Mouse (Mus musculus) erythroblast, embryonic 14.5 days (primary cell): ENCODE measurements around the gene Mfrp. TPM values are rescaled to one million over a fixed set of nuclear protein-coding genes. Genes with fewer than 3 reads are reported as not detected.

ENCODE experiments used
- H3K27me3 ChIP-seq: 2 replicates; pipeline ENCODE4 v1.6.1; 2012; ENCODE audit warnings: inconsistent platforms; ENCODE audit not compliant: control insufficient read depth
- H3K36me3 ChIP-seq: 2 replicates; pipeline ENCODE4 v1.6.1; 2012; ENCODE audit warnings: mild to moderate bottlenecking, inconsistent platforms; ENCODE audit not compliant: control insufficient read depth
- H3K4me1 ChIP-seq: 2 replicates; pipeline ENCODE4 v1.6.1; 2012; ENCODE audit warnings: inconsistent platforms; ENCODE audit not compliant: control insufficient read depth
- H3K4me3 ChIP-seq: replicated peaks from 2 replicates; pipeline ENCODE3; 2012; ENCODE audit warnings: moderate library complexity, mild to moderate bottlenecking, inconsistent platforms
- H3K9me3 ChIP-seq: 2 replicates; pipeline ENCODE4 v1.6.1; 2012; ENCODE audit warnings: low read length, inconsistent platforms, mixed read lengths; ENCODE audit not compliant: control insufficient read depth
- GATA1 ChIP-seq: IDR thresholded peaks from 2 replicates; pipeline ENCODE4 v1.6.1; 2012; ENCODE audit warnings: low read length, inconsistent platforms, mixed read lengths
- TAL1 ChIP-seq: IDR thresholded peaks from 3 replicates; pipeline ENCODE4 v1.6.1; 2012; ENCODE audit warnings: low read length, inconsistent platforms, mixed read lengths
- polyA plus RNA-seq: library from polyadenylated mRNA; stranded (reverse); fragments of >175 nt; gene quantifications from 2 replicates; pipeline ENCODE4 v1.2.3, GENCODE M21; 2012

Gene Mfrp
- polyA plus RNA-seq, 1 experiment: not detected

GRCm38 (mm10) chr9:44076764-44077120 is 24.8 kb upstream of the Mfrp start:
- no peaks in the 10 kb centered on the region for H3K9me3 ChIP-seq
- H3K4me1 ChIP-seq: no peaks in the 10 kb centered on the region; the same call in 1 of the 2 replicates
- H3K36me3 ChIP-seq: no peaks in the 10 kb centered on the region
- TF ChIP-seq GATA1: no peak
- no peak for TF ChIP-seq TAL1
- peaks cover 14% of the 10 kb centered on the region for H3K27me3 ChIP-seq
- no peak overlapping the region for H3K4me3 ChIP-seq

GRCm38 (mm10) chr9:44077266-44077910 is 24.1 kb upstream of the Mfrp start:
- no peaks in the 10 kb centered on the region for H3K9me3 ChIP-seq
- peaks cover 17% of the 10 kb centered on the region for H3K27me3 ChIP-seq
- no peak overlapping the region for H3K4me3 ChIP-seq
- TF ChIP-seq GATA1 (no peak), TAL1 (no peak)
- no peaks in the 10 kb centered on the region; the same call in 1 of the 2 replicates for H3K4me1 ChIP-seq
- H3K36me3 ChIP-seq: no peaks in the 10 kb centered on the region

GRCm38 (mm10) chr9:44078136-44078797 is 23.3 kb upstream of the Mfrp start:
- H3K9me3 ChIP-seq: no peaks in the 10 kb centered on the region
- H3K4me1 ChIP-seq: no peaks in the 10 kb centered on the region; the same call in 1 of the 2 replicates
- TF ChIP-seq TAL1: no peak
- TF ChIP-seq GATA1: no peak
- H3K4me3 ChIP-seq: no peak overlapping the region
- peaks cover 22% of the 10 kb centered on the region for H3K27me3 ChIP-seq
- no peaks in the 10 kb centered on the region for H3K36me3 ChIP-seq

GRCm38 (mm10) chr9:44078955-44079756 is 22.4 kb upstream of the Mfrp start:
- no peak overlapping the region for H3K4me3 ChIP-seq
- no peaks in the 10 kb centered on the region for H3K9me3 ChIP-seq
- no peak for TF ChIP-seq TAL1
- no peaks in the 10 kb centered on the region for H3K36me3 ChIP-seq
- peaks cover 31% of the 10 kb centered on the region for H3K27me3 ChIP-seq
- peaks cover 6% of the 10 kb centered on the region for H3K4me1 ChIP-seq

GRCm38 (mm10) chr9:44079997-44080780 is 21.3 kb upstream of the Mfrp start:
- H3K27me3 ChIP-seq: peaks cover 41% of the 10 kb centered on the region
- H3K36me3 ChIP-seq: no peaks in the 10 kb centered on the region
- H3K9me3 ChIP-seq: no peaks in the 10 kb centered on the region
- peaks cover 16% of the 10 kb centered on the region for H3K4me1 ChIP-seq
- TF ChIP-seq TAL1 (no peak), GATA1 (no peak)
- no peak overlapping the region for H3K4me3 ChIP-seq

- no peak for TF ChIP-seq TAL1
- TF ChIP-seq GATA1: no peak
- peaks cover 49% of the 10 kb centered on the region for H3K27me3 ChIP-seq
These were observed 20.6 kb upstream of the Mfrp start for GRCm38 (mm10) chr9:44080953-44081352.

GRCm38 (mm10) chr9:44081581-44081980 is 19.9 kb upstream of the Mfrp start:
- TF ChIP-seq TAL1 (no peak), GATA1 (no peak)
- Histone ChIP-seq H3K9me3 (no peaks in the 10 kb centered on the region), H3K4me1 (peaks cover 19% of the 10 kb centered on the region), H3K4me3 (no peak overlapping the region), H3K36me3 (no peaks in the 10 kb centered on the region), H3K27me3 (peaks cover 54% of the 10 kb centered on the region)

More at GRCm38 (mm10) chr9:44080953-44081352, 20.6 kb upstream of the Mfrp start:
- H3K36me3 ChIP-seq: no peaks in the 10 kb centered on the region
- no peak overlapping the region for H3K4me3 ChIP-seq
- H3K9me3 ChIP-seq: no peaks in the 10 kb centered on the region
- H3K4me1 ChIP-seq: peaks cover 19% of the 10 kb centered on the region

- Histone ChIP-seq H3K4me1 (peaks cover 19% of the 10 kb centered on the region), H3K4me3 (no peak overlapping the region), H3K36me3 (no peaks in the 10 kb centered on the region), H3K9me3 (no peaks in the 10 kb centered on the region), H3K27me3 (peaks cover 61% of the 10 kb centered on the region)
- TF ChIP-seq GATA1 (no peak), TAL1 (no peak)
These were observed 19.3 kb upstream of the Mfrp start for GRCm38 (mm10) chr9:44082266-44082665.
